Mouse (Mus musculus) frontal cortex, postnatal 14 days (tissue): ENCODE results near the gene Slmap.

ENCODE experiments used
- DNase-seq, 2 experiments: peaks; one replicate each; pipeline ENCODE4 v3.0.0; 2022; ENCODE audit warnings: low spot score in 2 of 2

The Slmap gene

GRCm38 (mm10) chr14:26476391-26476790 is 58.3 kb downstream of the Slmap start:
- no peak for DNase-seq

DNA sequence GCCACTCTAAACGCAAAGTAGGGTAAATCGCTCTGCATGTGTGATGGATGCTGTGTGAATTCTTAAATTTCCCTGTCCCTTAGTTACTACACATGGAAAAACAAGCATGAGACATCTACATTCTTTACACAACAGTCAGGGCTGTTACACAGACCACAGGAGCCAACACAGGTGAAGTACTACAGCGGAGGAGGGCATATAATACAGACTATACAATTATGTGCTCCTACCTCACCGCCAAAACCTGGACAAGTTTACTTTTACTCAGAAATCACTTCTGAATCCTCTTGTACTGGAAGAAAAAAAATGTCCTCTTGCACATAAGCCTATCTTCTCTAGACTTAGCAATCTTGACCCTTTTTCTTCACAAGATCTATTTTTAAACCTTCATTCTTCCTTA is 66.8 kb downstream of the Slmap start:
- DNase-seq, result no peak

- no peak for DNase-seq
Observed at GRCm38 (mm10) chr14:26466544-26467125, 68.1 kb downstream of the Slmap start.

DNA sequence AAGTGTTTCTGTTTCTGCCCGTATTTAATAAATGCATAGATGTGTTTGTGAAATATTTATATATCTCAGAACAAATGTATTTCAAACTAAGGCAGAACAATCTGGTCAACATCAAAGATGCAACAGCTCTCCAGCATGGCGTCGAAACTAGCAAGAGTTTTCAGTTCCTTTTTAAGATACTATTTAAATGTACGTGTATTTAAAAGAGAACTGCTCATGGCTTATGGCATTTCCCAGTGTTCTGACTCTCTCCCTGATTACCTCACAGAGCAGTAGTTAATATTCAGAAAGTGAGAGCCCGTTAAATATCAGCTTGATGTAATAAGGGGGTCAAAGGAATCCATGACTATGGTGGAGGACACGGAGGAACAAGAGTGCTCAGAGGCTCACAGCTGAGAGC is 68.8 kb downstream of the Slmap start:
- no peak for DNase-seq

GRCm38 (mm10) chr14:26459516-26459915 is 75.2 kb downstream of the Slmap start:
- DNase-seq, result no peak

GRCm38 (mm10) chr14:26454851-26455250 is 79.9 kb downstream of the Slmap start:
- DNase-seq, result no peak

GRCm38 (mm10) chr14:26450036-26450800 is 84.5 kb downstream of the Slmap start:
- no peak for DNase-seq

- no peak for DNase-seq
Observed at GRCm38 (mm10) chr14:26448581-26448980, 86.2 kb downstream of the Slmap start.

DNA sequence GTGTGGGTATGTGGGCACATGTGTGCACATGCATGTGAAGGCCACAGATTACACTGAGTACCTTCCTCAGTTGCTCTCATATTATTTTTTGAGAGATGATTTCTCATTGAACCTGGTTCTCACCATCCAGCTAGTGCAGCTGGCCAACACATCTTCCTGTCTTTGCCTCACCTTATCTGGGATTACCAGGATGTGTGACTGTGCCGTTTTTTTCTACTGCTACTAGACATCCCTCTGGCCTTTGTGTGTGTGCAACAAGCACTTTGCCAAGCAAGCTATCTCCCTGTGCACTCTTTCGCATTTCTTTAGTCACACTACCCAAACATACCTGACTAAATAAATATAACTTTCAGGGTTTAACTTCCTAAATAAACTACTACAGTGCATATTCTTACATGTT is 87.5 kb downstream of the Slmap start:
- no peak for DNase-seq

- DNase-seq, result no peak
Observed at GRCm38 (mm10) chr14:26446538-26446937, 88.2 kb downstream of the Slmap start.

DNA sequence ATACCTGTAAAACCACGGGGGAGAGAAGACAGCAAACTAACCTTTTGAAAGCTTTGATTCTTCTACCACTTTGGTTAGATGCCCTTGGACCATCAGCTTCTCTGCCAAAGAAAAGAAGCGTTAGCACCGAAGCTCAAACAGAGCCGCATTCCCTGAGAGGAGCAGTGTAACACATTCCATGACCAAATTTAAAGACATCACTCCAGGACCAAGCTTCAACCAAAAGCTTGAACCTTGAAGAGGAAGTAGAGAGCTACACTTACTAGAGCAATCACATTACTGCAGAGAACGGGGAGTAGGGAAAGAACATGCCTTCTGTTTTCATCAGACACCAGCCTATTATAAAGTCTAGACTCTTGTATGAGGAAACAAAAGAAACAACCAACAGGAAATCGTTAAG is 92.2 kb downstream of the Slmap start:
- DNase-seq, result no peak

- no peak for DNase-seq
Observed at GRCm38 (mm10) chr14:26441041-26441812, 93.5 kb downstream of the Slmap start.

DNA sequence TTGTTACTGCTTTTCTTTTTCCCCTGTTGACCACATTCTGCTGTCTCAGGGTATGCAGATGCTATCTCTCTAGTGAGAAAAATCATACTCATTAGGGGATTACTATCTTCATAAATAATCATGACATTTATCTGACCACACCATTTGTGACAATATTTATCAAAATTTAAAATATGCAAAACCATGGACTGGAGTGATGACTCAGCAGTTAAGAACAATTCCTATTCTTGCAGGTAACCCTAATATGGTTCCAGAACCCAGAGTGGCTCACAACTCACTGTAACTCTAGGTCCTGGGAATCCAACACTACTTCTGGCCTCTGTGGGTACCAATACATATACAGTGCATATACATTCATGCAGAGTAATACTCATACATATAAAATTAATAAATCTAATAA is 94.7 kb downstream of the Slmap start:
- no peak for DNase-seq

DNA sequence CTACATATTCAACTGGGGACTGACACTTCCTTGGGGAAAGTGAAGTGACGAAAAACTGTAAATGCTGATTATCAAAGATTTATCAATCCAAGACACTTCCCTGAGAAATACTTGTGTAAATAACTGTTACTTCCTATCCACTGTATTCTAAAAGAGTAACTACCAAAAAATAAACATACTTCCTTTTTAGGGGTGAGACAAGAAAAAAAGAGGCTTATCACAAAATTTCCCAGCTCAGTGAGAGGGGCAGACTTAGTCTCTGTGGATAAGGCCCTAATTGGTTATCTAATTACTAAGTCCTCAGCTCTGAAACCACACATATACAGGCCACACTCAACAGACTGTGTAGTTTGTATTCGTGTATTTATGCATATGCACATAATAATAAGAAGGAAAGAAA is 97.0 kb downstream of the Slmap start:
- DNase-seq, result no peak

DNA sequence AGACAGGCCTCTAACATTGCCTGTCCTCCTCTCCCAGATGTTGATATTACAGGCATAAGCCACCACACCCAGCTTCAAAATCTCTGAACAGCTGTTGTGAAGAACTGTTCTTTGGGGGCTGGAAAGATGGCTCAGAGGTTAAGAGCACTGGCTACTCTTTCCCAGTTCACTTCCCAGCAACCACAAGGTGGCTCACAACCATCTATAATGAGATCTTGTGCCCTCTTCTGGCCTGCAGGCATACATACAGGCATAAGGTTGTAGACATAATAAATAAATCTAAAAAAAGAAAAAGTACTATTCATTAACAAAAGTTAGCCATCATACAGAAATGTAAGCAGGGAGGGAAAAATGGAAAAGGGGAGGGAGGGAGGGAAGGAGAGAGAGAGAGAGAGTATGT is 98.4 kb downstream of the Slmap start:
- DNase-seq, result no peak

DNA sequence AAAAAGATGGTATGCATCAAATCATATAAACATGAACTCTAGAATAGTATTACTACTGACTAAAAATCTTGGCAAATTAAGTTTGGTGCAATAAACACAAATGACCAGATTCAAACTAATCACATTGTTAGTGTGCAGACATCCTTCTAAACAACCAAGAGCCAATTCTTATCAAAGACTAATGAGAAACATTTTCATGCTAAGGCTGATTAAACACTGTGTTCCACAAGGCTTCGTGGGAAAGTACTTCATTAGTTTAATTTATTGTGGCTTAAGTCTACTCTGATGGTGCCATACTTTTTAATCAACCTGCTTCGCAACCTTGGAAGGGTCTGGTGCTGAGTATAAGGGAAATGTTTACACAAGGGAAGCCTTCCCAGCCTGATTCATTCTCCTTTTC is 102.4 kb downstream of the Slmap start:
- DNase-seq, result no peak

DNA sequence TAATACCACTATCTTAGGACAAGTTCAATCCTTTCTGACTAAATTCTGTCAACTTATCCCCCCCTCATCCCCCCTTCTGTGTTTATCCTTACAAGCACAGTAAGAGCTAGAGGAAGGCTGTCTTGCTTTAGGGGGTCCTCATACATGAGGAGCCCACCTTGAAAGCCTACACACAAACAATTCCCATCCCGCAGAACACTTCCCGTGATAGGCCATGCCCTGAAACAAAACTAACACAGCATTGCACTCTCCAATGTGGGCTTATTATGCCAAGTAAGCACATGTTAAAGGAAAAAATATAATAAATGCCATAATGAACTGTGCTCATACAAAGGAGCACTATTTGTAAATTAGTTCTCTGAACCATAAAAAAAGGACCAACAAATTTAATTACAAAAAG is 102.8 kb downstream of the Slmap start:
- DNase-seq, result no peak

GRCm38 (mm10) chr14:26420231-26420630 is 114.5 kb downstream of the Slmap start:
- no peak for DNase-seq

- DNase-seq, result no peak
Observed at GRCm38 (mm10) chr14:26417956-26418355, 116.8 kb downstream of the Slmap start.

DNA sequence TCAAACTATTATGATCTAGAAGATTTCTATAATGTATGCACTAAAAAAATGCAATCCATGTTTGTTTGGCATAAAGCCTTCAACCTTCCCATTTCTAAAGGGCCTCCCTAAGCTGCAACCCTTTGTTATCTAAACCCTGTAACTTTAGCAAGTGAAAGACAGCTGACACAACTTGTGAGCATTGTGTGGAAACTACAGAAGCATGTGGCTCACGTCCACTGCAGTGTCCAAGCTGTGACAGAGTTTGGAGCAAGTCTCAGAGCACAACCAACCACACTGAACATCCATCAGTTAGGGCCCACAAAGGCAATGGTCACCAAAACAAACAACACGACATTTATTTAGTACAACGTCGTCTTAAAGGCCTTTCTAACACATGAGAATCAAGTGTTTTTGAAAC is 117.6 kb downstream of the Slmap start:
- no peak for DNase-seq

GRCm38 (mm10) chr14:26413581-26413980 is 121.2 kb downstream of the Slmap start:
- DNase-seq, result no peak

DNA sequence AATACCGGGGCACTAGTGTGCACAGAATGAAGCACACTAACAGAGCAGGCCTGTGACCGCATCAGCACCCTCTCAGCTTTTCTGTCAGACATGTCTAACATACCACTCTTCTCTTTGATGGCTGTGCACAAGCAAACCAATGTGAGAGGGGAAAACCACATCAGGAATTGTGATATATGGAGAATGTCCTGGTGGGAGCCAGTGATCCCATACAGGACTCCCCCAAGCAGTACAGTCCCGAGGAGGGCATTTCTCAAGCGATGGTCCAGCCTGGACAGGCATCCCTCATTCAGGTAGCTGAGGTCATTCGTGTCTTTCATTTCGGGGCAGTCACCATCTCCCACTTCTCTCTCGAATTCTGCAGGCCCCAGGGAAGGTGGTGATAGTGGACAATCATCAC is 128.0 kb downstream of the Slmap start:
- no peak for DNase-seq
